Mouse (Mus musculus) thymus, adult 2 months (tissue): ENCODE data around the gene Gm20388.

Experiments
- CTCF ChIP-seq: fragments of 200-500 bp; IDR thresholded peaks from 2 replicates; pipeline ENCODE4 v1.5.1; 2012; ENCODE audit warnings: mild to moderate bottlenecking, control low read depth, low read length, moderate library complexity, borderline replicate concordance; ENCODE audit not compliant: control insufficient read depth, poor library complexity, insufficient read depth; ENCODE audit errors: extremely low read depth
- POLR2A ChIP-seq: fragments of 200-500 bp; IDR thresholded peaks from 2 replicates; pipeline ENCODE4 v1.6.1; 2012; ENCODE audit warnings: mild to moderate bottlenecking, low read length, control low read depth, moderate library complexity; ENCODE audit not compliant: control insufficient read depth, poor library complexity, insufficient read depth; ENCODE audit errors: extremely low read depth

DNA sequence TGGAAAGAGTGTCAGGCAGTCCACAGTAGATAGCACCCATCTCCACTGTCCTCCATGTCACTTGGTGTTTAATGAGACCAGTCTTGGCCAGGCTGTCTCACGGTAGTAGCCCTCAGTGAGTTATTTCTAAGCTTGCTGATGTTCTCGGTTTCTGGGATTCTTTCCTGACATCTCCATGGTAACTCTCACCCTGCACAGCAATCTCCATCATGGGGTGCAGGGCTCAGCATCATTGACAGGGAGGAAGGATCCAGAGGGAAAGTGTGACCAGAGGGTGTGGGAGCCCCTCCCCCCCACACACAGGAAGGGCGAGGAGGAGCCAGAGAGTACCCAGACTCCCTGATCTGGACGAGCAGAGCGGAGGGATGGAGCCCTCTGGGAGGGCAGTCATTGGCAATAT, 4232.4 kb downstream of the Gm20388 start:
- TF ChIP-seq POLR2A = no peak
- no peak for TF ChIP-seq CTCF
